Mouse (Mus musculus) stomach, embryonic 14.5 days (tissue): Measurements from ENCODE around the gene Vmn1r58. TPM values are rescaled to one million over a fixed set of nuclear protein-coding genes. Genes with fewer than 3 reads are reported as not detected.
"Not testable (repeated sequence)": the region's sequence is repeated elsewhere in the genome, so short reads cannot be mapped to it uniquely, and the experiment has no call there.

Source experiments
- ATAC-seq: fragments of 200-750 bp; cut with Nextera tagmentation; 2 replicates; pipeline ENCODE4 v1.8.0; 2017; ENCODE audit warnings: low read depth, moderate TSS enrichment; ENCODE audit not compliant: insufficient number of reproducible peaks, insufficient read depth, low FRiP score
- H3K27ac ChIP-seq: fragments of 300-500 bp; sonication (generic); 2 replicates; pipeline ENCODE4 v1.5.1; 2014; ENCODE audit warnings: mild to moderate bottlenecking, low read length, moderate library complexity, mixed read lengths
- H3K27me3 ChIP-seq: fragments of 300-500 bp; sonication (generic); 2 replicates; pipeline ENCODE4 v1.6.1; 2014; ENCODE audit warnings: low read length, control low read depth, mixed read lengths; ENCODE audit not compliant: control insufficient read depth, insufficient read depth
- H3K36me3 ChIP-seq: fragments of 300-500 bp; sonication (generic); 2 replicates; pipeline ENCODE4 v1.6.1; 2014; ENCODE audit warnings: mild to moderate bottlenecking, control low read depth, low read length, moderate library complexity, mixed read lengths; ENCODE audit not compliant: control insufficient read depth, insufficient read depth
- H3K4me1 ChIP-seq: fragments of 300-500 bp; sonication (generic); 2 replicates; pipeline ENCODE4 v1.6.1; 2014; ENCODE audit warnings: low read length, control low read depth, mixed read lengths; ENCODE audit not compliant: control insufficient read depth, insufficient read depth
- H3K4me2 ChIP-seq: fragments of 300-500 bp; sonication (generic); replicated peaks from 2 replicates; pipeline ENCODE4 v1.6.1; 2014; ENCODE audit warnings: low read depth, low read length, control low read depth
- H3K4me3 ChIP-seq: fragments of 300-500 bp; sonication (generic); 2 replicates; pipeline ENCODE4 v1.5.1; 2014; ENCODE audit warnings: low read depth, low read length, control low read depth
- H3K9ac ChIP-seq: fragments of 300-500 bp; sonication (generic); replicated peaks from 2 replicates; pipeline ENCODE4 v1.6.1; 2014; ENCODE audit warnings: low read depth, mild to moderate bottlenecking, control low read depth, low read length, moderate library complexity, mixed read lengths
- H3K9me3 ChIP-seq: fragments of 300-500 bp; sonication (generic); 2 replicates; pipeline ENCODE4 v1.6.1; 2016; ENCODE audit warnings: low read depth, low read length, control low read depth; ENCODE audit not compliant: control insufficient read depth
- WGBS: fragments of 180-500 bp; shearing (Covaris S2); extraction: QIAGEN DNeasy Blood & Tissue Kit; methylation state at CpG from one replicate; pipeline ENCODE4 v1.1.7; 2014; 5-methylcytosine and 5-hydroxymethylcytosine counted together
- polyA plus RNA-seq: library from polyadenylated mRNA; unstranded; fragments of >200 nt; fragmentation: Nextera tagmentation; extraction: Ambion mirVana; gene quantifications from 2 replicates; pipeline ENCODE4 v1.2.1, GENCODE M21; 2014

Vmn1r58 gene
- not detected in 2 replicates for polyA plus RNA-seq

- H3K27me3 ChIP-seq, result not testable (repeated sequence)
Observed at GRCm38 (mm10) chr7:5413296-5413695, at the start of gene Vmn1r58. Gene Vmn1r58, minus strand, starts transcription at chr7:5413396.

GRCm38 (mm10) chr7:5456674-5457073 is 43.5 kb upstream of the Vmn1r58 start, which contains the start of gene Vmn1r59:
Gene Vmn1r59, minus strand, starts transcription at chr7:5456774.
- Histone ChIP-seq H3K27me3 (no peaks in the 10 kb centered on the region), H3K36me3 (no peaks in the 10 kb centered on the region), H3K4me2 (no peak within 1 kb of the TSS), H3K9me3 (no peaks in the 10 kb centered on the region), H3K27ac (no peak within 1 kb of the TSS), H3K4me1 (no peaks in the 10 kb centered on the region), H3K4me3 (no peak within 1 kb of the TSS), H3K9ac (no peak within 1 kb of the TSS)
- ATAC-seq, result no peak

More at GRCm38 (mm10) chr7:5413296-5413695, at the start of gene Vmn1r58:
- not testable (repeated sequence) for H3K9ac ChIP-seq, H3K4me3 ChIP-seq, H3K36me3 ChIP-seq, ATAC-seq, H3K4me2 ChIP-seq, H3K27ac ChIP-seq, H3K9me3 ChIP-seq, H3K4me1 ChIP-seq

GRCm38 (mm10) chr7:5454011-5454410 is 40.8 kb upstream of the Vmn1r58 start:
- not testable (repeated sequence) for H3K9me3 ChIP-seq, H3K4me3 ChIP-seq, H3K4me1 ChIP-seq, H3K27me3 ChIP-seq, ATAC-seq, H3K4me2 ChIP-seq, H3K9ac ChIP-seq, H3K36me3 ChIP-seq, H3K27ac ChIP-seq
- WGBS, result 68% methylated on average over 3 of the region's 3 CpGs

GRCm38 (mm10) chr7:5448627-5449026 is 35.4 kb upstream of the Vmn1r58 start:
- no peak for ATAC-seq
- no peaks in the 10 kb centered on the region for H3K27me3 ChIP-seq
- no peak overlapping the region for H3K4me2 ChIP-seq
- no peaks in the 10 kb centered on the region for H3K9me3 ChIP-seq
- H3K36me3 ChIP-seq, result no peaks in the 10 kb centered on the region
- H3K9ac ChIP-seq, result no peak overlapping the region
- H3K4me1 ChIP-seq, result no peaks in the 10 kb centered on the region
- no peak overlapping the region for H3K27ac ChIP-seq
- H3K4me3 ChIP-seq, result no peak overlapping the region

GRCm38 (mm10) chr7:5406201-5406600 is 7.0 kb downstream of the Vmn1r58 start:
- 49% methylated on average over 2 of the region's 2 CpGs for WGBS
- Histone ChIP-seq H3K4me1 (no peaks in the 10 kb centered on the region), H3K9me3 (no peaks in the 10 kb centered on the region), H3K4me3 (no peak overlapping the region), H3K27me3 (no peaks in the 10 kb centered on the region), H3K36me3 (no peaks in the 10 kb centered on the region), H3K27ac (no peak overlapping the region), H3K4me2 (no peak overlapping the region), H3K9ac (no peak overlapping the region)
- ATAC-seq, result no peak

- peaks cover 3% of the 10 kb centered on the region; the same call in 1 of the 2 replicates for H3K9me3 ChIP-seq
- H3K27ac ChIP-seq, result no peak overlapping the region
- H3K27me3 ChIP-seq, result no peaks in the 10 kb centered on the region
- no peaks in the 10 kb centered on the region for H3K36me3 ChIP-seq
- H3K4me2 ChIP-seq, result no peak overlapping the region
- no peak overlapping the region for H3K4me3 ChIP-seq
- H3K9ac ChIP-seq, result no peak overlapping the region
- no peak for ATAC-seq
- no peaks in the 10 kb centered on the region for H3K4me1 ChIP-seq
- 71% methylated on average over 2 of the region's 2 CpGs for WGBS
Observed at GRCm38 (mm10) chr7:5366724-5367123, 46.5 kb downstream of the Vmn1r58 start.

GRCm38 (mm10) chr7:5363599-5363998 is 49.6 kb downstream of the Vmn1r58 start:
- Histone ChIP-seq H3K9me3 (peaks cover 3% of the 10 kb centered on the region; the same call in 1 of the 2 replicates), H3K9ac (no peak overlapping the region), H3K4me3 (no peak overlapping the region), H3K4me1 (no peaks in the 10 kb centered on the region), H3K27ac (no peak overlapping the region), H3K36me3 (no peaks in the 10 kb centered on the region), H3K4me2 (no peak overlapping the region), H3K27me3 (no peaks in the 10 kb centered on the region)
- ATAC-seq, result no peak
- 90% methylated on average over 5 of the region's 5 CpGs for WGBS

Other genes starting within 250 kb of the Vmn1r58 start
- gene Vmn1r56, start 216.6 kb downstream of the Vmn1r58 start, polyA plus RNA-seq, result not detected in 2 replicates
- gene Vmn1r57, start 194.9 kb downstream of the Vmn1r58 start, polyA plus RNA-seq, result not detected in 2 replicates
- not detected in 2 replicates for gene Gm5065, start 62.9 kb downstream of the Vmn1r58 start, polyA plus RNA-seq
- gene Nlrp2, start 62.4 kb downstream of the Vmn1r58 start, polyA plus RNA-seq, result not detected in 2 replicates
- gene Vmn1r59, start 43.4 kb upstream of the Vmn1r58 start, polyA plus RNA-seq, result not detected in 2 replicates
- not detected in 2 replicates for gene Vmn2r28, start 80.6 kb upstream of the Vmn1r58 start, polyA plus RNA-seq
- not detected in 2 replicates for gene Vmn1r60, start 133.9 kb upstream of the Vmn1r58 start, polyA plus RNA-seq
- gene Vmn1r61, start 199.9 kb upstream of the Vmn1r58 start, polyA plus RNA-seq, result not detected in 2 replicates